Mouse (Mus musculus) lung, postnatal 0 days (tissue): ENCODE results near the gene Dlgap4.

Experiments
- CTCF ChIP-seq: IDR thresholded peaks from 2 replicates; pipeline ENCODE4 v1.5.1; 2016; ENCODE audit warnings: antibody characterized with exemption, mild to moderate bottlenecking
- EP300 ChIP-seq: IDR thresholded peaks from 2 replicates; pipeline ENCODE4 v1.6.1; 2016; ENCODE audit warnings: antibody characterized with exemption, mild to moderate bottlenecking, control low read depth

DNA sequence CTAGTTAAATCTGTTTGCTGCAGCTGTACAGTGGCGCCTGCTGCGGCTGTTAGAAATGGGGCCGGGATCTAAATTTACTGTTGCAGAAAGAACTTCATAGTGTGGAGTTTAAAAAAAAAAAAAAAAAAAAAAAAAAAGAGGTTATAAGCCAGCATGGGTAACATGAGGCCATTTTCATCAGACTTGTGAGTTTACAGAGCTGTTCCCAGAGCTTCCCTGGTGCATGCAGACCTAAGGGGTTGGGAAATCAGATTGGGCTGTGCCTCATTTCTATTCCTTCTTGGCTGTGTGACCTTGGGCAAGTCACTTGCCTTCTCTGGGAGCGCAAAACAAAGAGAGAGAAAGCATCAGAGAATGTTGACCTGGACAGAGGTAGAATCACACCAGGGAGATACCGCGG is 55.1 kb downstream of the Dlgap4 start:
- TF ChIP-seq CTCF (no peak), EP300 (no peak)
